Mouse (Mus musculus) left cerebral cortex, postnatal 36 days (tissue): ENCODE measurements around the gene Madcam1. TPM values are rescaled to one million over a fixed set of nuclear protein-coding genes. Genes with fewer than 3 reads are reported as not detected.
A peak's percentile ranks its signal among the peaks of the same experiment; 100 is the strongest.

Source experiments
- DNase-seq, 2 experiments: peaks; one replicate each; pipeline ENCODE4 v3.0.0; 2021 to 2022; ENCODE audit warnings: low spot score in 2 of 2, mixed read lengths in 1 of 2
- intact Hi-C: fragments of 180-260 bp; cut with DNase I; formaldehyde crosslinking; loops from one replicate; pipeline ENCODE4 v1.15.1; 2025
- total RNA-seq, 2 experiments: library from RNA; stranded (reverse); gene quantifications; 2 replicates each; pipeline ENCODE4 v1.2.3; 2021

Madcam1 gene
- total RNA-seq: not detected

GRCm38 (mm10) chr10:79664131-79664665, at the start of gene Madcam1:
Madcam1 (plus strand) TSS chr10:79664559.
- DNase-seq: peak; percentile 43 to 44
- intact Hi-C loops: loop anchor here (10.0 kb wide), 1 partner anchor 909 kb away; the partner anchor contains the start of gene Ccdc105

- intact Hi-C loops: no loop called here
- no peak for DNase-seq
Measured at GRCm38 (mm10) chr10:79615860-79616259, 48.5 kb upstream of the Madcam1 start.

- DNase-seq: no peak
- intact Hi-C loops: no loop called here
Measured at GRCm38 (mm10) chr10:79616376-79616775, 48.0 kb upstream of the Madcam1 start.

- no peak for DNase-seq
- intact Hi-C loops: no loop called here
Measured at GRCm38 (mm10) chr10:79623950-79624349, 40.4 kb upstream of the Madcam1 start.

GRCm38 (mm10) chr10:79625398-79625797, 39.0 kb upstream of the Madcam1 start:
- intact Hi-C loops: no loop called here
- no peak for DNase-seq

- no peak for DNase-seq
- intact Hi-C loops: no loop called here
Measured at GRCm38 (mm10) chr10:79626156-79626555, 38.2 kb upstream of the Madcam1 start.

- no peak for DNase-seq
- intact Hi-C loops: no loop called here
Measured at GRCm38 (mm10) chr10:79628377-79628776, 36.0 kb upstream of the Madcam1 start.

- intact Hi-C loops: no loop called here
- peak in 1 of 2 experiments; percentile 64 for DNase-seq
Measured at GRCm38 (mm10) chr10:79631432-79631831, 32.9 kb upstream of the Madcam1 start.

- intact Hi-C loops: no loop called here
- DNase-seq: no peak
Measured at GRCm38 (mm10) chr10:79633006-79633777, 31.2 kb upstream of the Madcam1 start.

- intact Hi-C loops: no loop called here
Measured at GRCm38 (mm10) chr10:79636287-79636686, 28.1 kb upstream of the Madcam1 start.

GRCm38 (mm10) chr10:79637128-79638110, 26.9 kb upstream of the Madcam1 start, which contains the start of gene Shc2:
Shc2 (minus strand) TSS chr10:79637918.
- intact Hi-C loops: no loop called here
- DNase-seq: peak; percentile 84 to 86

More at GRCm38 (mm10) chr10:79636287-79636686, 28.1 kb upstream of the Madcam1 start:
- DNase-seq: no peak

- intact Hi-C loops: no loop called here
- DNase-seq: peak; percentile 62 to 72
Measured at GRCm38 (mm10) chr10:79638486-79639204, 25.7 kb upstream of the Madcam1 start.

GRCm38 (mm10) chr10:79645711-79646110, 18.6 kb upstream of the Madcam1 start, which contains the start of gene Odf3l2:
Odf3l2 (minus strand) TSS chr10:79645738.
- no peak for DNase-seq
- intact Hi-C loops: no loop called here

- DNase-seq: peak; percentile 65 to 79
Measured at GRCm38 (mm10) chr10:79649070-79649751, 15.1 kb upstream of the Madcam1 start.

GRCm38 (mm10) chr10:79652789-79653188, 11.6 kb upstream of the Madcam1 start:
- DNase-seq: no peak
- intact Hi-C loops: no loop called here

More at GRCm38 (mm10) chr10:79649070-79649751, 15.1 kb upstream of the Madcam1 start:
- intact Hi-C loops: loop anchor here (2.0 kb wide), 1 partner anchor 54 kb away; no protein-coding TSS in a partner anchor

GRCm38 (mm10) chr10:79654946-79655395, 9.4 kb upstream of the Madcam1 start:
- intact Hi-C loops: no loop called here
- no peak for DNase-seq

- no peak for DNase-seq
- intact Hi-C loops: no loop called here
Measured at GRCm38 (mm10) chr10:79658829-79659228, 5.5 kb upstream of the Madcam1 start.

- DNase-seq: no peak
- intact Hi-C loops: loop anchor here (10.0 kb wide), 1 partner anchor 905 kb away; the partner anchor contains the start of gene Ccdc105
Measured at GRCm38 (mm10) chr10:79660298-79660697, 4.1 kb upstream of the Madcam1 start.
